Mouse (Mus musculus) layer of hippocampus, postnatal 14 days (tissue): ENCODE measurements around the gene Ift43. TPM values are rescaled to one million over a fixed set of nuclear protein-coding genes. Genes with fewer than 3 reads are reported as not detected.
A peak's percentile ranks its signal among the peaks of the same experiment; 100 is the strongest.

Experiments
- DNase-seq, 2 experiments: peaks; one replicate each; pipeline ENCODE4 v3.0.0; 2021 to 2022; ENCODE audit warnings: low spot score in 2 of 2, mixed read lengths in 1 of 2
- total RNA-seq, 2 experiments: library from RNA; stranded (reverse); gene quantifications; 2 replicates each; pipeline ENCODE4 v1.2.3; 2021

Ift43 gene
- total RNA-seq, 2 experiments from 2014 or later: 11.3 to 12.0 TPM

DNA sequence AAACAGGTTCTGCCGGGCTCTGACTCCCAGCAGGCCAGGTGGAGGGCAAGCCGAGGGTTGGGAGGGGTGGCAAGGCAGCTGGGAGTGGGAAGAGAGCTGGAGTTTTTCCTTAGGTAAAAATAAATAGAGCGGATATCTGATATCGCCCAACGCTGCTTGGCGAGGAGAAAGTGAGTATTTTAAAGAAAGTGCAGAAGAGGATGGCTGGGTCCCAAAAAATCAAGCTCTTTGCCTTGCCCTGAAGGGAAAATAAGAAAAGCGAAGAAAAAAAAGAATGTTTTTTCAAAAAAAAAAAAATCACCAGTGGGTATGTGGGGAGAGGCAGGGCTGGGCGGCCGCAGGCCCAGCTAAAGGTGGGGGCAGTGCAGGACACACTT, 4.2 kb upstream of the Ift43 start:
- no peak for DNase-seq

DNA sequence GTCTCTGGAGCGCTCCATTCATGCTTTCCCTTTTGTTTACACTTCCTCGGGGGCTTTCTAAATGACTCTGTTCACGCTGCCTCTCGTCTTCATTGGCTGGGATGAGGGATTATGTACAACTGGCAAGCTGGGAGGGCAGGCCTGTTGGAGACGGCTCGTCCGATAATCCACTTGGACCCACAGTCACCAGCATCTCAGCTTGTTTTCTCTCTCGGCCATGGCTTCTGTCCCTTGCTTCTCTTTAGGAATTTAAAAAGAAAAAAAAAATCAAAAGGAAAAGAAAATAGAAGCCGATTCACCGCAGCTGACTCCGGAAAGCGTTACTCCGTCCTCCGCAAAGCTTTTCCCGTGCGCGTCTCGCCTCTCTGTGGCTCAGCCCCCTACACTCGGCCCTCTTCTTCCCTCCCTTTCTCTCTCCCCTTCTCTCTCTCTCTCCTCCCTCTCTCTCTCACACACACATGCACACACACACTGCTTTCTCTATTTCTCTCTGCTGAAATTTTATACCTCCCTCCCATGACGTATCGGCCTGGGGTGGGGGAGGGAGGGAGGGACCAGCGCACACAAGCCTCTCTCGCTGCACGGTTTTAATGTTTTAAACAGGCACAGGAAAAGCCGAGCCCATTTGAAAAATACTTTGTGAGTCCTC, 3.7 kb upstream of the Ift43 start, which contains the start of gene Tgfb3:
Tgfb3 (minus strand) TSS at position 489 of the 649 bp plus-strand sequence.
- DNase-seq: peak in 1 of 2 experiments; percentile 40

DNA sequence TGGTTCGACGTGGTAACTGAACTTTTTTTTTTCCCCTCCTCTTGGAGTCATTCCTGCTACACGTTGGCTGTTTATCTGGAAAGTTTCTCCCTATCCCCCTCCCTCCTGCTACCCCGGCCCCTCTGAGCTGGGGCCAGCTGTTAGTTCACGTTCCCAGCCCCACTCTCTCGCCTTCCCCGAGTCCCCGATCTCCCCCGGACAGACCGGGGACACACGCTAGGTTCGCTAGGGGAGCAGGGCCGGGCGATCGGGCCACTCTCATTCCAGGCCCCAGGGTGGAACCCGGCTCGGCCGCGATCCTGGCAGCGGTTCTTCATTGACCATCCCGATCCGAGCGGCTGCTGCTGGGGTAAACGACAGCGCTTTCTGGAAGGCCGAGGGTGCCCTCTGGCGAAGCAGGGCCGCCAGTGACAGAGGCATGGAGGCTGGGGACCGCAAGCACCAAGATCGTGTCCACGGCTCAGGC, 3.1 kb upstream of the Ift43 start:
- peak; percentile 92 to 93 for DNase-seq

DNA sequence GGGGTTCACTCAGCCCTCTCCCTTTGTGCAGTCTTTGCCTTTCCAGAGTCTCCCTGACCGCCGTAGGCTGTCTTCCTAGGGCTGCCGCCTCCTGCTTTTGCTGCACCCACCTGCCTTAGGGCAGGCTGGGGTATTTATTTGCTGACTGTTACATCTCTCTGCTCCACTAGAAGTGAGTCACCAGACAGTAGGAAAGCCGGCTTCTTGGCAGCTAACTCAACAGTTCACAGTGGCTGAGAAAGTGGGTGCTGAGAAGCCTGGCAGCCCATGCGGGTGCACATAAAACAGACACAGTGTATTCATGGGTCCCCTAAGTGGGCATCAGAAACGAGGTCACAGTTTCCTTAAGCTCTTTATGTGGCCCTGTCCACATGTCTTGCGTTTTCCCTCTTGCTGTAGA, 3.5 kb downstream of the Ift43 start:
- no peak for DNase-seq

DNA sequence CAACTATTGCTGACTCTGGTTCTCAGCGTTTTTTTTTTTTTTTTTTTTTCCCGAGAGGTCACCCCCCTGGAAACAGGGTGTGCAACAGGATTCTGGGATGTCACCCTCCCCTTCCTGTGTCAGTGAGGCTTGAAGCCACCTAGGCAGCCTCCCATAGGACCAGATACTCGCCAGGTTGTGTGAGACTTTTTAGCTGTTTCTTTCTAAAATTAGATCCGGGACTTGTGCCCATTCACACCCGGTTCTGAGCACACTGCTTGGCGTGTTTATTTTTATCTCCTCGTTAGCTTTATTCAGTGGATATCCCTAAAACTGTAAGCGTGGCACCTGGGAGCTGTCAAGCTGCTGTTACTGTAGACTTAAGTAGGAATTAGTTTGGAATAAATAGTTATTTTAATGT, 4.2 kb downstream of the Ift43 start:
- no peak for DNase-seq

DNA sequence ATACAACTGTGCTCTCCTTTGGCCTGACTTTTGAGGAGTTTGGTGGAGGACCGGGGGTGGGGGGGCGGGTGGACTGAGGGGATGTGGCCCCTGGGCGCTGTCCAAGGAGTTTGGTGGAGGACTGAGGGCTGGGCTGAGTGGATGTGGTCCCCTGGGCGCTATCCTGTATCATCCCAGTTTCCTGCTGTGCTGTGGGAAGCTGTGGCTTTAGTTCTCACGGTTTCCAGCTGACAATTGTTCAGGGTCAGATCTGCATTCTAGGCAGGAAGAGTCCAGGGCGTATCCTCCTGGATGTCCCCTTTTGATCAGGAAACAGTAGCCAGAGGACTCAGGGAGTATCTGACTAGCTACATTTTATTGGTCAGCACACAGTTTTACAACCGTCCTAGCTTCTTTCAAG, 5.7 kb downstream of the Ift43 start:
- DNase-seq: no peak

DNA sequence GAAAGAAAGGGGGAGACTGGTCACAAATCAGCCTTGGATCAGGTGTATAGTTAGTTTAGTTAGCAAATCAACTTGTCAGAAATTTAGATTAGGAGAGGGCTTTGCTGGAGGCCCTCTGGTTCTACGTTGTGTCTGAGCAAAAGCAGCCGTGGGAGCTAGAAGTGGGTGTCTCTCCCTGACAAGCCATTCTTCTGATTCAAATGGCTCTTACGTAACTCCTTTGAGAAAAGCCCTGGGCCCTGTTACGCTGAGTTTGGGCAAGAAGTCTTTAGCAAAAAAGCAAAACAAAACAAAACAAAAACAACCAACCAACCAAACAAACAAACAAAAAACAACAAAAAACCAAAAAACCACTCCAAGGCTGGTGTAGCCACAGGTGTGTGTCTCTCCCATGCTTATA, 8.4 kb downstream of the Ift43 start:
- DNase-seq: no peak

DNA sequence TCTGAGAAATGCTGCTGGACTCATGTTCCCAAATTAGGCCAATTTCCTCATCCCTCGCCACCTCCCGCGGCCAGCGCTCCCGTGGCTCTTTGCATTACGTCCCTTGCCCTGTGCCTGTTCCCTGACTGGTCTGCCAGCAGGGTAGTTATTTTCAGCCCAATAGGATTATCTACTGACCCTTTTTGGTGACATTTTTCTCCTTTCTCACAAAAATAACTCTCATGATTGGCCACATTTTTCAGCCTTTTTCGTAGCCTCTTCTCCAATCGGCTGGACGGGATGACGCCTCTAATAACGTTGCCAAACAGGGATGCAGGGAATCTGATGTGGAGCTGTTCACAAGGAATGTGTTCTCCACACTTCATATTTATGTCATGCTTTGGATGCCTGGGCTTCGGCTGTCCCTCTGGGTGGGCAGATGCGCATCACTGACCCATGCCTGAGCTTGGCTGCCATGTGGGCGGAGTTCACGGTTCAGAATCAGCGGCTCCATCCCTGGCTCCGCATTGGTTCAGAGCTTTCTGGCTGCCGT, 9.3 kb downstream of the Ift43 start:
- no peak for DNase-seq

DNA sequence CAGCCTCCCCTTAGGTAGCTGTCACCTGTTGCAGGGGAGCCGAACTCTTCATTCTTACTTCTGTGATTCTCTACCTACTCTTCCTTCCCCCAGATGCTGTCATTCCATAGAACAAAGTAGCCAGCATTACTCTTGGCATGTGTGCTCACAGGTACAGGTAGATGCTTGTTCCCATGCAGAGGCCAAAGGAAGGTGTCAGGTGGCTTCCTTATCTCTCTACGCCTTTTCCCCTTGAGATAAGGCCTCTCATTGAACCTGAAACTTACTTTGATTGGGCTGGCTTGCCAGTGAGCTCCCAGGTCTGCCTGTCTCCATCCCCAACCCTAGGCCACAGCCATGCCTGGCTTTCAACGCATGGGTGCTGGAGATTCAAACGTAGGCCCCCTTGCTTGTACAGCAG, 11.7 kb downstream of the Ift43 start:
- DNase-seq: no peak

DNA sequence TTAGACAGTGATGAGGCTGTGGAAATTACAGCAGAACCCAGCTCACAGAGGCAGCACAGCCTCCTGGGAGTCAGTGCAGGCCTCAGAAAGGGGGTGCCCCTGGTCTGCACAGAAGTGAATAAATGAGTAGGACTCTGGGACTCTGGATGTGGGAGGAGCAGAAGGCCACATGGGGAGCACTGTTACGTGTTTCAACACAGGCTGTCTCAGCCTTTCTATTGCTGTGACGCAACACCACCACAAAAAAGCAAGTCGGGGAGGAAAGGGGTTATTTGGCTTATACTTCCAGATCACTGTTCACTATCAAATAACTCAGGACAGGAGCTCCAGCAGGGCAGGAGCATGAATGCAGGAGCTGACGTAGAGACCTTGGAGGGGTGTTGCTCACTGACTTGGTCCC, 13.5 kb downstream of the Ift43 start:
- DNase-seq: no peak

DNA sequence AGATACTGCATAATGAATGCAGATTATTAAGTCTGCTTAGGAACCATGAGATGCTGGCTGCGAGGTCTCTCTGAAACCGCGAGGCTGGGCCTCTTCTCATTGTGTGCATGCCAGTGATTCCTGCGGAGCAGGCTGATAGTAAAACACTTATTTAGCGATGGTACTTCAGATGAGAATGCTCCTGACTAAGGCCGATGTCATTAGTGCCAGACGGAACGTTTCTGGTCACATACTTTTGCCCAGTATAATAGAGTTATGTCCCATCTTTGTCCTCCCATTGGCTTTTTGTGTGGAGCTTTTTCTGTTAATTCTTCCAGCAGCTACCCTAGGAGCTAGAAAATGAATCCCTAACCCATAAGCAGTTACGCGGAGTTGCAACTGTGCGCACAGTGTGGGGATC, 15.4 kb downstream of the Ift43 start:
- no peak for DNase-seq

DNA sequence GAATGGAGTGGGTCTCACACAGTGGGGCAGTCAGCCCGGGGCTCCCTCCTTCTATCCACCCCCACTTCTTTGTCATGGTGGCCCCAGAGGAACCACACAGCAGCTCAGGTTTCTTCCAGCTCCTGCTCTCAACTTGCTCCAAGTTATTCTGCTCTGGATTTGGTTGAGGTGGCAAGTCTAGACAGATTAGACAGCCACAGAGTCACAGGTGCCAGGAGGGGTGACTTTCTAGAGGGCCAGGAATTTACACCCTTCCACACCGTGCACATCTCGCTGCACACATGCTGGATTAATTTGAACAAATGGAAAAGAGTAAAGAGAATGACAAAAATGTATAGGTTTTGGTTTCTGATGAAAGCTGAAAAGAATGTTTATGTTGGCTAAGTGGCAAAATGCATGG, 18.4 kb downstream of the Ift43 start:
- DNase-seq: no peak

DNA sequence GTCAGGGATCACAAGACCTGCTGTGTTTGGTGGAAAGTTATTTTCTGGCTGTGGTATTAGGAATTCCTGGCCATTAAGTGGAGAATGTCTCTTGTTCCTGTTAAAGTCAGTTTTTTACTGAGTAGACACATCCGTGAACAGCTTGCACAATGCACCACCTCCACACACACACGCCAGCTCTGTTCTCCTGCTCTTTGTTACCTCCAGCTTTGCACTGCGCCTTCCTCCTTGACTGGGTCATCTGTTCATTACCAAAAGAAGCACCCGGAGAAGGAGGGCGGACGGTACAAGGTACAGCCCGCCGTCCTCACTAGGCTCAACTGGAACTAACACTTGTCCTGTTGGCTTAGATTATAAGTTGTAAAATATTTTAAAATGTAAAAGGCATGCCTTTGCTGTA, 20.3 kb downstream of the Ift43 start:
- DNase-seq: no peak

DNA sequence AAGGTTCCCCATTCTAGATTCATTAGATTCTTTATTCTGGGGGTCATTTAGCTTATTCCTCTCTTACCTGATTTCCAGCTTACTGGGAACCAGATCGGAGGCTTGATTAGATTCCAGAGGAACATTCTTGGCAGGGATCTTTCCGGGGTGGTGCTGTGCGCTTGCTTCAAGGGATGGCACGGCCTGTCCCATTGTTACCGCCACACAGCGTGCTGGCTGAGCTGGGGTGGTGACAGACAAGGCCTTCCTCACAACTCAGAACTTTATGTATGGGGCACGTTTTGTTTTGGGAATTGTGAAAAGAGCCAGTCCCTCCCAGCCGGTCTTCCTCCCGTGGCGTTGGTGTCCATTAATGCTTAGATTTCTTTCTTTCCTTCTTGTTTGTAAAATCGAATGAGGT, 21.1 kb downstream of the Ift43 start:
- DNase-seq: no peak

DNA sequence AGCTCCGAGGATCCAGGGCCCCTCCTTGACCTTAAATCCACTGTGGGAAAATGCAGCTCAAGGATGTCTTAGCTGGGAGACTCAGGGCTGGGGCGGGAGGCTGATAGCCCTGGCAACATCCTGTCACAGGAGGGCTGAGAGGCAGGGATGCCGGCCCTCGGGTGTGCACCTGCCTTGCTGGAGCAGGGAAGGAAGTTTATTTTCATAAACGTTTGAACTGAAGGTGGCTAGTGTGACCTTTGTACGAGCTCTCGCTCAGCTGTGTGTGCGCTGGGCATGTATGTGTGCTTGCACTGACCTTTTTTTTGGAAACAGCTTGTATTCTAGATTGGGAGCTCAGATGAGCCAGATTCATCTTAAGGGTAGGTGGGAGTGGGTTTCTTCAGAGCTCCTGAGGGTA, 21.5 kb downstream of the Ift43 start:
- DNase-seq: no peak

DNA sequence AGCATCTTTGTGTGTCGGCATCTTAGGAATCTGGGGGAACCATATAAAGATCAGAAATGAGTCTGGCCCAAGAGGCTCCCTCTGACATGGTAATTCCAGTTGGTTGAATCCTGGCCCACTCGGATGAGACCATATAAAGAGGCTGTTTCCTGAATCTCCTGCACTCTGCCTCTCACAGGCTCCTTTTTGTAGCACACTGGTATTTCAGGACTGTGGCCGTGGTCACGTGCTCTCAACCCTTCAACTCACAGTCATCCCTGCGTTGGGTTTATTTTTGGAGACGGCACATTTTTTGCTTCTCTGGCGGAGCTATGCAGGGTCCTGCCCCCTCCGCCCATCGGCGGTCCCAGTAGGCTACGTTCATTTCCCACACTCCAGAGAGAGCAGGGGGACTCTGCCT, 22.0 kb downstream of the Ift43 start:
- no peak for DNase-seq

DNA sequence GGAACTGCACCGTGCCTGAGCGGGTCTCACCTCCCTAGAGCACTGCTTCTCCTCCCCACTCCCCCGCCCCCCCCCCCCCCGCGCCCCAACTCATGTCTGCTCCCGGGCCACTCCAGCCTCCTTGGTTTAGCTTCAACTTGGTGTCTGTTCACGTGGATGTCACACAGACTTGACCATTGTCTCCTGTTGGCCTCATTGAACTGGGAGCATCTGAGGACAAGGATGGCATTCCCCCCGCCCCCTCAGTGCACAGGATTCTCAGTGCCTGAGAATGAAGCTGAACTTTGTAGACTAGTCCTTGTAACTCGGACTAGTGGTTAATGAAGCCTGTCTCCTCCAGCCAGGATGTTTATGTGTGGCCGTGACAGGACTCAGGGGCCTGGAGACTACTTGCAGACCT, 23.2 kb downstream of the Ift43 start:
- no peak for DNase-seq

DNA sequence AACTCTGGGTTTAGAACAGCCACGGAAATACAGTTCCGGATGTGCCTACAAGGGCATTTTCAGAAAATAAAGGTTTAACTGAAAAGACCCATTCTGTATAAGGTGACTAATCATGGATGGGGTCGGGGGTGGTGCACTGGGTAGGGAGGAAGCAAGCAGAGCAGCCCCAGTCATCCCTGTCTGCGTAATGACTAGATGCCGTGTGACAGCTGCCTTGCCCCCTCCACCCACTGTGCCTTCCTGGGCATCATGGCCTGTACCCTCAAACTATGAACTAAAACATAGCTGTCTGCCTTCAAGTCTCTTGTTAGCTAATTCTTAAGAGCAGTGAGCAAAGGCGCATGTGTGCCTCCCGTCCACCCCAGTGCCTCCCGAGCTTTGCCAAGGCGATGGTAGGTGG, 23.7 kb downstream of the Ift43 start:
- DNase-seq: no peak

DNA sequence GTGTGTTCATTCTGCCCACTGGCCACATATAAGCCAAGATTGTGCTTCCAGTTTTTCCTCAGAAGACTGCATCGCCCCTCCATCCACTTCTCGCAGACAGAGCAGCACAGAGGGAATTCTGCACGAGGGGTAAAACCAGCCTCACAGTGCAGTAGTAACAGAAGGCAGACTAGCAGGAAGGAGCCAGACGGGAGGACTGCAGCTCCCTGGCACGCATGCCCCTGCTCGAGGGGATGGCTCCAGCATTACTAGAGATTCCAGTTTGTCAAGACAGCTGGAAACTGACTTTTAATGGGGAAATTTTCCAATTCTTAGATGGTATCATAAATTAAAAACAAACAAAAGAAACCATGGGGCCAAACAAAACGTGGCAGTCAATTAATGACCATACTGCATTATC, 25.3 kb downstream of the Ift43 start:
- peak in 1 of 2 experiments; percentile 57 for DNase-seq

DNA sequence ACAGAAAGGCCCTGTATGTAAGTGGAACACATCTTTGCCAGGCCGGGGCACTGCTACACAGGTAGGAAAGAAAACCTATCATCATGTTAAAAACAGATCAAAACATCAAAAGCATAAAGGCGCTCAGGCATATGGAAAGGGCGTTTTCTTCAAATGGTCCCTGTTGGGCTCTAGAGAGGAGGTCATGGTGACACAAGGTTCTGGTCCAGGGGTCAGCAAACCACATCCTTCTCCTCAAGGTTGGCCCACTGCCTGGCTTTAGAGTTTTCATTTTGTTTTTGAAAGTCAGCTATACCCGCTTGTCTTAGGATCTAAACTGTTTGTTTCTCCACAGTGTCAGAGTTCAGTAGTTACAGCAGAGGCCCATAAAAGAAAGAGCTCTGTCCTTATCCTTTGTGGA, 27.2 kb downstream of the Ift43 start:
- DNase-seq: no peak

DNA sequence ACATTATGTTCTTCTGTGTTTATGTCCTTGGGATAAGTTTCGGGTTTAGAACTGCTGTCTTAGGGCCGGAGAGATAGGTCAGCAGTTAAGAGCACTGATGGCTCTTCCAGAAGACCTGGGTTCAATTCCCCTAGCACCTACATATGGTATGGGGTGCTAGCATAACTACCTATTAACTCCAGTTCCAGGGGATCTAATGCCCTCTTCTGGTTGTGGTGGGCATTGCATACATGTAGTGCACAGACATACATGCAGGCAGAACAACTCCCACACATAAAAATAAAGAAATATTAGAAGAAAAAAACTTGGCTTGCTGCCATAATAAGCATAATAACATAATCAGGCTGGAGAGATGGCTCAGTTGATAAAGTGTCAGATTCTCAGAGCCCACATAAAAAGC, 28.3 kb downstream of the Ift43 start:
- no peak for DNase-seq

DNA sequence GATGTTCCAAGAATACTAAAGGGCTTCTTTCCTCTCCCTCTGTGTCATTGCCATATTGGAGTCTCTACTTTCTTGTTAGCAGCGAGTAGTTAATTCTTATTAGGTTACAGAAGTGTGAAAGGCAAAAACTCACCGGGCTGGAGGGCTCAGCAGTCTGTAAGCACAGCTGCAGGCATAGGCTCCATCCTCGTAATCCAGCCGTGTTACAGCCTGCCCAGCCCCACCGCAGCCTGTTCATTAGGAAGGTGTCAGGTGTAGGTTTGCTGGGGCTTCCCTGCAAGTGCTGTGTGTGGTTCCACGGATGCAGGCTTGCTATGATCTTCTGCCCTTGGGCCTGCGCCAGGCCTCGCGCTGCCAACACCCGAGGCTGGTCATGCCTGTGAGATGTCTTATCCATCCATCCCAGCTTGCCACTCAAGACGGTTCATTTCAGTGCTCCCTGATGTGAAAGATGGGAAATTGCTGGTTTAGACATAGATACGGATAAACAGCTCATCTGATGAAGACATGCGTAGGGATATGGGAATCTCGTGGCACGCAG, 34.0 kb downstream of the Ift43 start:
- DNase-seq: no peak

DNA sequence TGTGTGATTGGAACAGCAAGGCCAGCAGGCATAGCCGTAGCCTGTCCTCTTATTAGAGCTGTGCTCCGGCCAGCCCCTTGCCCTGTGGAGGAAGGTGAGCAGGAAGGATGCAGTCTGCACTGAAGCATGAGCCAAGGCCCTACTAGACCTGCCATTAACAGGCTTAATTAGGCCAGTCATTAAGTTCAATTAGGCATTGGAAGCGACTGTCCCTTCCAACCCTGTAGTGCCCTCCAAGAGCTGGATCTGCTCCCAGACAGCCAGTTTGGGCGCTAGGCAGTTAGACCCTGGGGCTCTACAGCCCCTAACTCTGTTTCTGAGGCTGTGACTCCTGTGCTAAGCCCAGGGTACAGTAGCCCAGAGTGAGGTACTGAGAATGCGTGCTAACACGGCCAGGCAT, 41.7 kb downstream of the Ift43 start:
- DNase-seq: no peak
